Mouse (Mus musculus) neural tube, embryonic 15.5 days (tissue): ENCODE measurements at regions not wholly inside any gene's neighbourhood (a gene's known extent, or its start where the extent isn't known, plus 50 kb on each side); places are given as distances from the start of the nearest gene placed in this dataset.

Experiments used
- ATAC-seq: fragments of 200-750 bp; cut with Nextera tagmentation; 2 replicates; pipeline ENCODE4 v1.8.0; 2017; ENCODE audit warnings: mild to moderate bottlenecking, moderate TSS enrichment, moderate library complexity; ENCODE audit not compliant: low FRiP score
- H3K27ac ChIP-seq: fragments of 300-500 bp; sonication (generic); replicated peaks from 2 replicates; pipeline ENCODE4 v1.5.1; 2015; ENCODE audit warnings: mild to moderate bottlenecking, inconsistent platforms
- H3K27me3 ChIP-seq: fragments of 300-500 bp; sonication (generic); replicated peaks from 2 replicates; pipeline ENCODE4 v1.6.1; 2015; ENCODE audit warnings: inconsistent platforms
- H3K36me3 ChIP-seq: fragments of 300-500 bp; sonication (generic); 2 replicates; pipeline ENCODE4 v1.6.1; 2015; ENCODE audit warnings: inconsistent platforms
- H3K4me1 ChIP-seq: fragments of 300-500 bp; sonication (generic); 2 replicates; pipeline ENCODE4 v1.6.1; 2015; ENCODE audit warnings: inconsistent platforms
- H3K4me2 ChIP-seq: fragments of 300-500 bp; sonication (generic); 2 replicates; pipeline ENCODE4 v1.6.1; 2015; ENCODE audit warnings: inconsistent platforms, mild to moderate bottlenecking, moderate library complexity
- H3K4me3 ChIP-seq: fragments of 300-500 bp; sonication (generic); replicated peaks from 2 replicates; pipeline ENCODE4 v1.5.1; 2015; ENCODE audit warnings: mild to moderate bottlenecking, inconsistent platforms
- H3K9ac ChIP-seq: fragments of 300-500 bp; sonication (generic); replicated peaks from 2 replicates; pipeline ENCODE4 v1.6.1; 2015; ENCODE audit warnings: mild to moderate bottlenecking, inconsistent platforms
- H3K9me3 ChIP-seq: fragments of 300-500 bp; sonication (generic); replicated peaks from 2 replicates; pipeline ENCODE4 v1.6.1; 2016; ENCODE audit warnings: inconsistent platforms
- WGBS: fragments of 180-500 bp; shearing (Covaris S2); methylation state at CpG from one replicate; pipeline ENCODE4 v1.1.7; 2015; ENCODE audit warnings: mixed read lengths; 5-methylcytosine and 5-hydroxymethylcytosine counted together

DNA sequence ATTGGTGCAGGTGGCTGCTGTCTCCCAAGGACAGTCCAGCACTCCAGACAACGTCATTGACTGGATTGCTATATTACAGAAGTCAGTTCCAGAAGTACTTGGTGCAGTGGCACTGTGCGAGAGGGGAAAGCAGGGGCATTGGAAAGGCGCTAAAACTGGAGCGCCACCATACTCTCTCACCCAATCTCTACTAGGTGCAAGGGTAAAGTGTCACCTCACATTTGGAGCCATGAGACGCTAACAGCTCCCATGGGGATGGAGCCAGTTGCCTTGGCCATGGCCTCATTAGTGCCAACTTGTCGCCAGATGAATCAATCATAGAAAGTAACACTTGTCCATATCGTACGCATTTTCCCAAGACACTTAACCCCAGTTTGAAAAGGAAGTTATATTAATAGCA, 1617.2 kb upstream of the Gulo start:
- no peak overlapping the region for H3K27ac ChIP-seq
- no peak overlapping the region for H3K4me2 ChIP-seq
- WGBS, result 91% methylated on average over 8 of the region's 8 CpGs
- H3K9ac ChIP-seq, result no peak overlapping the region
- H3K4me3 ChIP-seq, result no peak overlapping the region
- H3K9me3 ChIP-seq, result no peaks in the 10 kb centered on the region
- no peaks in the 10 kb centered on the region for H3K27me3 ChIP-seq
- H3K36me3 ChIP-seq, result no peaks in the 10 kb centered on the region
- no peak for ATAC-seq
- no peaks in the 10 kb centered on the region for H3K4me1 ChIP-seq

DNA sequence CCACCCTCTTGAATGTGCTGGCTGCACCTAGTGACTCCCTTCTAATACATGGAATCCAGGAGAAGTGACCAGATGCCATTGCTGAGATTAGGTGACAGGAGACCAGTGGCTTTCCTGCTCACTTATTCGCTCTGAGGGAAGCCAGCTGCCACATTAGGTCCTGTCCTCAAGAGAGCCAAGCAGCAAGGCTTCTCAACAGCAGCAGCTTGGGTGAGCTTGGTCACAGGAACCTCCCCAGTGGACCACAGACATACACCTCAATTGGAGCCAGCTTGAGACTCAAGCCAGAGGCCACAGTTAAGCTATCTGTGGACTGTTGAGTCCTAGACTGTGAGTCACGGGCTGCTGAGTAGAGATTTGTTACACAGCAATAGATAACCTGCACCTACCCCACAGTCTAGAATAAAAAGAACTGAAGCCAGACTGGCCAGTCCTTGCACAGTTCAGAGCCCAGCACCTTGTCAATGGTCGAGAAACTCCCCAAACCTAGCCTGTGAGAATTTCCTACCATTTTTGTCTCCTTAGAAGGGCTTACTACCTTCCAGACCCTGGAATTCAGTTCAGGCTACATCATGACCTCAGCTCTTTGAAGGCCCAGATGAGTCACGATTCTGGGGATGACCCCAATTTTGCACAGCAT, 1615.0 kb upstream of the Gulo start:
- H3K27ac ChIP-seq, result no peak overlapping the region
- ATAC-seq, result no peak
- no peaks in the 10 kb centered on the region; the same call in 1 of the 2 replicates for H3K4me1 ChIP-seq
- H3K9ac ChIP-seq, result no peak overlapping the region
- no peak overlapping the region for H3K4me3 ChIP-seq
- H3K36me3 ChIP-seq, result no peaks in the 10 kb centered on the region
- 82% methylated on average over 4 of the region's 4 CpGs for WGBS
- H3K27me3 ChIP-seq, result no peaks in the 10 kb centered on the region
- H3K4me2 ChIP-seq, result no peak overlapping the region
- no peaks in the 10 kb centered on the region for H3K9me3 ChIP-seq

DNA sequence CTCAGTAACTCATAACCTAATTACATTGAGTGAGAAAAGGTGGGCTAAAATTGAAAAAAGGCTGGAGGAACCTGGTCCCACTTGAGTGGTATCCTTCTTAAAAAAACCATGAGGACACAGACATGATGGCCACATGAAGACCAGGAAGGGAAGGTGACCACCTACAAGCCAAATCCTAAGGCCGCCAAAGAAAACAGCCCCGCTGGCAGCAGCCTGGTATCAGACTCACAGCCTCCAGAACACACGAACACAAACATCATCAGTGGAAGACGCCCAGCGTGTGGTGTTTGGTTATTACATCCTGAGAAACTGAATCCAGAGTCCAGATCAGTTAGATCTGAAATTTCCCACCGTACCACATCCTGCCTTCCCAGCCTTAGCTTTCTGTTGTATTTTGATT, 1613.9 kb upstream of the Gulo start:
- Histone ChIP-seq H3K9me3 (no peaks in the 10 kb centered on the region), H3K27me3 (no peaks in the 10 kb centered on the region), H3K4me1 (peaks cover 4% of the 10 kb centered on the region; the same call in 1 of the 2 replicates), H3K9ac (no peak overlapping the region), H3K4me2 (no peak overlapping the region), H3K27ac (no peak overlapping the region), H3K4me3 (no peak overlapping the region), H3K36me3 (no peaks in the 10 kb centered on the region)
- no peak for ATAC-seq
- WGBS, result 88% methylated on average over 6 of the region's 6 CpGs

DNA sequence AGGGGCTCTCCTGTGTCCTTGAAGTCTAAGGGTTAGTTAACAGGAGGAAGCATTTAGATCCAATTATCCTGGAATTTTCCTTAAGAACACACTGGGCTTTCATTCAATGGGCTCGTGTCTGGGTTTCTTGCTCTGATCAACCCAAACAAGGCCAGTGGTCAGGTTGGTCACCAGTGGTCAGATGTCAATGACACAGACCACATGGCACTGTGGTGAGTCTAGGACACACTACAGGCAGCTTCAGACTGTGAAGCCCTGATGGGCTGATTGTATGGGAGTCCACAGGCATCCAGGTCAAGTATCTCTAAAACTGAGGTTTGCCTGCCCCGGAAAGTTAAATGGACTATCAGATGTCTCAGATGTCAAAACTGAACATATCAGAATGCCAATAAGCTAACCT, 1612.5 kb upstream of the Gulo start:
- Histone ChIP-seq H3K4me2 (no peak overlapping the region), H3K36me3 (no peaks in the 10 kb centered on the region), H3K4me3 (no peak overlapping the region), H3K27ac (no peak overlapping the region), H3K27me3 (no peaks in the 10 kb centered on the region), H3K4me1 (peaks cover 4% of the 10 kb centered on the region; the same call in 1 of the 2 replicates), H3K9me3 (no peaks in the 10 kb centered on the region), H3K9ac (no peak overlapping the region)
- 75% methylated on average over 2 of the region's 2 CpGs for WGBS
- ATAC-seq, result no peak

- 33% methylated on average over 4 of the region's 4 CpGs for WGBS
- no peak overlapping the region for H3K27ac ChIP-seq
Observed at GRCm38 (mm10) chr14:67620854-67621476, 1612.0 kb upstream of the Gulo start.

DNA sequence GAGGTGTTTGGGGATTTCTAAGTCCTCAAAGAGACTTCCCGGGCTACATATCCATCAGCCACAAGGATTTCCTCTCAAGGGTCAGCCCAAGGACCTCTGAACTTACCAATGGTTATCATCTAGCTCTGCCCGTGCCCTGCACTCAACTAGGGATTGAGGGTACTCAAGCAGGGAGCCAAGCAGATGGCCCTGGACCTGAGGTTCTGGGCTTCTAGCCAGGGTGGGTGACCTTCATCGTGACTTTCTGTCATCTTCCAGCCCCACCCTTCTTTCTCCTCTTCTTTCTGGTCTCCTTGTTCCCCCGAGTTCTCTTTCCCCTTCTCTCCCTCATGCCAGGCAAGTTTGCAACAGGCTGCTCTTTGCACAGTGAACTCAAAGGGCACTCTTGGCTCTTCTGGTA, 1610.6 kb upstream of the Gulo start:
- no peaks in the 10 kb centered on the region for H3K9me3 ChIP-seq
- no peak overlapping the region for H3K4me2 ChIP-seq
- no peak for ATAC-seq
- no peaks in the 10 kb centered on the region for H3K36me3 ChIP-seq
- no peak overlapping the region for H3K4me3 ChIP-seq
- no peak overlapping the region for H3K9ac ChIP-seq
- no peaks in the 10 kb centered on the region for H3K27me3 ChIP-seq
- H3K4me1 ChIP-seq, result peaks cover 4% of the 10 kb centered on the region; the same call in 1 of the 2 replicates
- WGBS, result 77% methylated on average over 4 of the region's 4 CpGs
- H3K27ac ChIP-seq, result no peak overlapping the region

More at GRCm38 (mm10) chr14:67620854-67621476, 1612.0 kb upstream of the Gulo start:
- H3K36me3 ChIP-seq, result no peaks in the 10 kb centered on the region
- peak; percentile 68; the same call in 1 of the 2 replicates for ATAC-seq
- H3K4me2 ChIP-seq, result no peak overlapping the region
- H3K4me1 ChIP-seq, result peaks cover 4% of the 10 kb centered on the region; the same call in 1 of the 2 replicates
- H3K4me3 ChIP-seq, result no peak overlapping the region
- H3K9me3 ChIP-seq, result no peaks in the 10 kb centered on the region
- no peak overlapping the region for H3K9ac ChIP-seq
- no peaks in the 10 kb centered on the region for H3K27me3 ChIP-seq

DNA sequence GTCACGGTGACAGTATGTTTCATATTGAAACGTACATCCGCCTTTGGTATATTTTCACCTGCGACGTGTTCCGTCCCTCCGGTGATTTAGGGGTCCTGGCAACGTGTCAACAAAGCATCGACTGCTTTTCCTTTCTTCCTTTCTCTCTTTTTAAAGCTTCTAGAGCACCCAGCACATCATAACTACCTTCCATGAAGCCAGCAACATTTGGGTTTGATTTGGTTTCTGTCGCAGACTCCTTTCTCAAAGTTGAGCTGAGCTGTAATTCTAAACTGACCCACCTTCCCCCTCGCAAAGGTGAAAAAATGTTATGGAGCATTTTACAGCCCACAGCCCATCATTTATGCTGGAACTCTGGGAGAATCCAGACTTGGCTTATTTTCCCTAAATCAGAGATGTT, 1605.4 kb upstream of the Gulo start:
- H3K27ac ChIP-seq, result no peak overlapping the region
- WGBS, result 76% methylated on average over 11 of the region's 11 CpGs
- no peak for ATAC-seq
- no peak overlapping the region for H3K9ac ChIP-seq
- H3K36me3 ChIP-seq, result no peaks in the 10 kb centered on the region
- no peaks in the 10 kb centered on the region for H3K9me3 ChIP-seq
- peaks cover 9% of the 10 kb centered on the region for H3K4me1 ChIP-seq
- peaks cover 7% of the 10 kb centered on the region; the same call in 1 of the 2 replicates for H3K27me3 ChIP-seq
- H3K4me2 ChIP-seq, result no peak overlapping the region
- no peak overlapping the region for H3K4me3 ChIP-seq

- Histone ChIP-seq H3K4me3 (no peak overlapping the region), H3K36me3 (no peaks in the 10 kb centered on the region), H3K9ac (no peak overlapping the region), H3K9me3 (no peaks in the 10 kb centered on the region), H3K27ac (no peak overlapping the region), H3K4me1 (peaks cover 6% of the 10 kb centered on the region), H3K27me3 (peaks cover 7% of the 10 kb centered on the region; the same call in 1 of the 2 replicates), H3K4me2 (peak overlapping the region; percentile 40)
- ATAC-seq, result no peak
- whole genome bisulfite sequencing, result 70% methylated on average over 13 of the region's 13 CpGs
Observed at GRCm38 (mm10) chr14:67613691-67614090, 1604.7 kb upstream of the Gulo start.

DNA sequence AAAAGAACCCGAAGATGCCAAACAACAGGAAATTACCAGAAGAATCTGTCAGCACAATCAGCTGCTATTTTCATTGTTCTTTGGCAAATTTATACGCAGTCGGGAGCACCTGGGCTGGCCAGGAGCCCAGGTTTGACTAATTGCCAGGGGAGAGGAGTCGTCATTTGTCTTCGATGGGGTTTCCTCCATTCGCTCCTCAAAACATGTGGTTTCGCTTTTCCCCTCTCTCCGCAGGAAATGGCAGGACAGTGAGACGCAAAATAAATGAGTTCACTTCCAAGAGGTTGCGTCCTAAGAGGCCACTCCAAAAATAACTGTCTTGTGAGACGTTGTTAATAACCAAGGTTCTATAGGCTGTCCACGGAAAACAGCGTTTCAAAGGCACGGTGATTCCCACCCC, 1604.2 kb upstream of the Gulo start:
- Histone ChIP-seq H3K27me3 (peaks cover 7% of the 10 kb centered on the region; the same call in 1 of the 2 replicates), H3K4me1 (peaks cover 8% of the 10 kb centered on the region), H3K4me2 (peak overlapping the region; percentile 40), H3K9ac (no peak overlapping the region), H3K9me3 (no peaks in the 10 kb centered on the region), H3K36me3 (no peaks in the 10 kb centered on the region), H3K27ac (no peak overlapping the region), H3K4me3 (no peak overlapping the region)
- WGBS, result 36% methylated on average over 14 of the region's 14 CpGs
- ATAC-seq, result no peak

DNA sequence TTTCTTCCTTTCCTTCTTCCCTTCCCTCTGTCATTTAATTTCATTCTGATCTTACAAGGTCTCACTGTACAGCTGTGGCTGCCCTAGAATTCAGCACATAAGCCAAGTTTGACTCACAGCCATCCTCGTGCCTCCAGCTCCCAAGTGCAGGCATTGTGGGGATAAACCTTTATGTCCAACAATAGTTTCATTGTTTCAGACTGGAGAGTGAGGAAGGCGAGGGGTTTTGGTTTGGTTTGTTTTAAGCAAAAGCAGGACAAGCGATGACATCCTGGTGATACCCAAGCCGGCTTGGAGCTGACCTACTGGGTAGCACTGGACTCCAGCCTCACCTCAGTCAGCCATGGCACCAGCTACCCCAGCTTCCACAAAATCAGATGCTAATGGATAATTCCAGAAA, 1603.5 kb upstream of the Gulo start:
- Histone ChIP-seq H3K36me3 (no peaks in the 10 kb centered on the region), H3K9me3 (no peaks in the 10 kb centered on the region), H3K4me1 (peaks cover 16% of the 10 kb centered on the region), H3K27ac (no peak overlapping the region), H3K9ac (no peak overlapping the region), H3K4me2 (no peak overlapping the region), H3K4me3 (no peak overlapping the region), H3K27me3 (peaks cover 7% of the 10 kb centered on the region; the same call in 1 of the 2 replicates)
- 43% methylated on average over 4 of the region's 4 CpGs for WGBS
- ATAC-seq, result no peak

DNA sequence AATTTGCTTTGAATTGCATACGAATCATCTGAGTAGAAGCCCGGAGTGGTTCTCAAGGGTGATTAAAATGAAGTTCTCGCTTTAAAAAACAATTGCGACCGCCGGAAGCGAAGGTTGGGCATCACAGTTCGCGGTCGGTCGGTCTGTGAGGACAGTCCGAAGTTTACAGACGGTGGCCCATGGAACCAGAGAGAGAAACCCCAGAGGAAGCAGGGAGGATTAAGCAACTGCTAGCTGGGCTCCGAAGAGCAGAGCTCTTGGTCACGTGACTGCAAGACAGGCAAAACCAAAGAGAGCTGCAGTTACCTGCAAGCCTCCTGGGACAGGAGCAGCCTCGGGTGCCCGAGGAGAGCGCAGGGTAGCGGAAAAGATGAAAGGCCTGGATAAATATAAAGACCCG, 1599.3 kb upstream of the Gulo start:
- Histone ChIP-seq H3K27ac (no peak overlapping the region), H3K36me3 (no peaks in the 10 kb centered on the region), H3K27me3 (peaks cover 7% of the 10 kb centered on the region; the same call in 1 of the 2 replicates), H3K9ac (no peak overlapping the region), H3K4me1 (peaks cover 15% of the 10 kb centered on the region), H3K9me3 (no peaks in the 10 kb centered on the region), H3K4me2 (peak overlapping the region; percentile 49), H3K4me3 (peak overlapping the region; percentile 12)
- ATAC-seq, result no peak; the same call in 1 of the 2 replicates
- WGBS, result 20% methylated on average over 20 of the region's 20 CpGs

- H3K9me3 ChIP-seq, result no peaks in the 10 kb centered on the region
- no peak for ATAC-seq
- no peak overlapping the region for H3K27ac ChIP-seq
- no peak overlapping the region for H3K9ac ChIP-seq
- H3K36me3 ChIP-seq, result no peaks in the 10 kb centered on the region
- H3K27me3 ChIP-seq, result no peaks in the 10 kb centered on the region
- peaks cover 5% of the 10 kb centered on the region for H3K4me1 ChIP-seq
- H3K4me3 ChIP-seq, result no peak overlapping the region
- 74% methylated on average over 4 of the region's 4 CpGs for WGBS
- H3K4me2 ChIP-seq, result no peak overlapping the region
Observed at GRCm38 (mm10) chr14:67602960-67603359, 1594.0 kb upstream of the Gulo start.
